Mouse (Mus musculus) lung, adult 2 months (tissue): Measurements from ENCODE around the gene Nav2.

ENCODE experiments used
- CTCF ChIP-seq: fragments of 200-500 bp; IDR thresholded peaks from 2 replicates; pipeline ENCODE4 v1.5.1; 2011; ENCODE audit warnings: mild to moderate bottlenecking, low read length, control low read depth; ENCODE audit not compliant: insufficient read depth
- POLR2A ChIP-seq: fragments of 200-500 bp; IDR thresholded peaks from 2 replicates; pipeline ENCODE4 v1.6.1; 2011; ENCODE audit warnings: low read depth, mild to moderate bottlenecking, control low read depth, low read length, borderline replicate concordance; ENCODE audit errors: extremely low read depth

DNA sequence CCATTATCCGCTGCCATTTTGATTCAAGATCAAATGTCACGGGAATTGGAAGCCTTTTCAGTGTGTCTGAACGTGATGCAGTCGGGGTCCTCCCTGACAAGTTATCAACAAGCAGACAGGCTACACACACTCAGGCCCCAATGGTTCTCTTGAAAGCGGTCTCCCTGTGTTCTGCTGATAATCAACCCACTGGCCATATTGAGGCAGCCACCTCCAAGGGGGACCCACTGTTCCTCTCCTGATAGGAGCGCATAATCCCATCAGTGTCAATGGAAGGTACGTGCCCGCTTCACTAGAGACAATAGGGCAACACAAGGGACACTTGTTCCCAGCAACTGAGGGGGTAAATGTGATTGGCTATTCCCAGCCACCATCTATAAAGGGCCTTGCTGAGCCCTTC lies 195.9 kb downstream of the Nav2 start:
- TF ChIP-seq CTCF = no peak
- TF ChIP-seq POLR2A = no peak
